Mouse (Mus musculus) testis, adult 2 months (tissue): ENCODE results near the gene 4930564D02Rik.

Experiments used
- CTCF ChIP-seq: fragments of 200-500 bp; IDR thresholded peaks from 2 replicates; pipeline ENCODE4 v1.5.1; 2012; ENCODE audit warnings: low read depth, mild to moderate bottlenecking, inconsistent platforms, low read length, moderate library complexity; ENCODE audit not compliant: control insufficient read depth, insufficient read depth, insufficient replicate concordance
- POLR2A ChIP-seq: fragments of 200-500 bp; IDR thresholded peaks from 2 replicates; pipeline ENCODE4 v1.6.1; 2012; ENCODE audit warnings: low read depth, mild to moderate bottlenecking, inconsistent platforms, low read length, moderate library complexity; ENCODE audit not compliant: control insufficient read depth

DNA sequence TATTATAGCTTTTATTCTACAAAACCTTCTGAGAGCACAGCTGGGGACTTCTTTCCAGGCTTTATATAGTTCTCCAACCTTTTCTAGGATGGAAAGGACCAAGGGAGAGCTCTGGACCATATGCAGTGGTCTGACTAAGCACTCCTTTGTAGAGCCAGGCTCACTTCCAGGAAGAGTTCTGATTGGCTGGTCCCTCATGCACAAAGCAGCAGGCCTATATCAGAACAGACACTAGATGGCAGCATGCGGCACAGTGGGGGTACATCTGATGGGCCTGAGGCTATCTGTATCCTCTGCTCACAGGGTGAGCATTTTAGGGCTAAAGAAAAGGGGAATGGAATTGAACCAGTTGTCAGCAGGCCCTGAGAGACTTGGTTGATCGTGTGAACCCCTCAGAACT is 47.6 kb downstream of the 4930564D02Rik start:
- TF ChIP-seq CTCF (peak; percentile 64; the same call in 1 of the 2 replicates), POLR2A (no peak)
